Mouse (Mus musculus) cerebellum, postnatal 4 days (tissue): ENCODE data around the gene Tgfb3.

ENCODE experiments used
- DNase-seq, 2 experiments: peaks; one replicate each; pipeline ENCODE4 v3.0.0; 2022; ENCODE audit warnings: low spot score in 2 of 2, mixed read lengths in 1 of 2

Gene Tgfb3

DNA sequence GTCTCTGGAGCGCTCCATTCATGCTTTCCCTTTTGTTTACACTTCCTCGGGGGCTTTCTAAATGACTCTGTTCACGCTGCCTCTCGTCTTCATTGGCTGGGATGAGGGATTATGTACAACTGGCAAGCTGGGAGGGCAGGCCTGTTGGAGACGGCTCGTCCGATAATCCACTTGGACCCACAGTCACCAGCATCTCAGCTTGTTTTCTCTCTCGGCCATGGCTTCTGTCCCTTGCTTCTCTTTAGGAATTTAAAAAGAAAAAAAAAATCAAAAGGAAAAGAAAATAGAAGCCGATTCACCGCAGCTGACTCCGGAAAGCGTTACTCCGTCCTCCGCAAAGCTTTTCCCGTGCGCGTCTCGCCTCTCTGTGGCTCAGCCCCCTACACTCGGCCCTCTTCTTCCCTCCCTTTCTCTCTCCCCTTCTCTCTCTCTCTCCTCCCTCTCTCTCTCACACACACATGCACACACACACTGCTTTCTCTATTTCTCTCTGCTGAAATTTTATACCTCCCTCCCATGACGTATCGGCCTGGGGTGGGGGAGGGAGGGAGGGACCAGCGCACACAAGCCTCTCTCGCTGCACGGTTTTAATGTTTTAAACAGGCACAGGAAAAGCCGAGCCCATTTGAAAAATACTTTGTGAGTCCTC, at the start of gene Tgfb3:
Gene Tgfb3 (minus strand): TSS at position 489 of the 649 bp plus-strand sequence.
- no peak for DNase-seq

DNA sequence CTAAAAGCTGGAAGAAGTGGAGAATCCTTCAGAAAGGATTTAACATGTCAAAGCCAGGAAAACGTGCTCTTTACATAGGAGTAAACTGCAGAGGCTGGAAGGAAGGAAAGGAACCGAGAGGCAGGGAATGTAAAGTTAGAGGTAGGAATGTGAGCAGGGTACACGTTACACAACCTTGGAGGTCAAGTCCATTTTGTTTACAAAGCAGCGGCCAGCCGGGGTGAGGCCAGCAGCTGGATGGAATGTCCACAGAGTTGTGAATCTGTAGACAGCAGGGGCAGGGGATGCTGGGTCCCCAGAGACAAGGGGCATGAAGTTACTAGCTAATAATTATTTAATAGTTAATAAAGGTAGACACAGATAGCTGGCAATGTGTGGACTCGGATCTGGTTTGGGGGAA, 49.3 kb upstream of the Tgfb3 start:
- no peak for DNase-seq

DNA sequence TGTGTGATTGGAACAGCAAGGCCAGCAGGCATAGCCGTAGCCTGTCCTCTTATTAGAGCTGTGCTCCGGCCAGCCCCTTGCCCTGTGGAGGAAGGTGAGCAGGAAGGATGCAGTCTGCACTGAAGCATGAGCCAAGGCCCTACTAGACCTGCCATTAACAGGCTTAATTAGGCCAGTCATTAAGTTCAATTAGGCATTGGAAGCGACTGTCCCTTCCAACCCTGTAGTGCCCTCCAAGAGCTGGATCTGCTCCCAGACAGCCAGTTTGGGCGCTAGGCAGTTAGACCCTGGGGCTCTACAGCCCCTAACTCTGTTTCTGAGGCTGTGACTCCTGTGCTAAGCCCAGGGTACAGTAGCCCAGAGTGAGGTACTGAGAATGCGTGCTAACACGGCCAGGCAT, 45.2 kb upstream of the Tgfb3 start:
- no peak for DNase-seq

- DNase-seq: peak in 1 of 2 experiments; percentile 21
Observed at GRCm38 (mm10) chr12:86116295-86116835, 37.5 kb upstream of the Tgfb3 start.

DNA sequence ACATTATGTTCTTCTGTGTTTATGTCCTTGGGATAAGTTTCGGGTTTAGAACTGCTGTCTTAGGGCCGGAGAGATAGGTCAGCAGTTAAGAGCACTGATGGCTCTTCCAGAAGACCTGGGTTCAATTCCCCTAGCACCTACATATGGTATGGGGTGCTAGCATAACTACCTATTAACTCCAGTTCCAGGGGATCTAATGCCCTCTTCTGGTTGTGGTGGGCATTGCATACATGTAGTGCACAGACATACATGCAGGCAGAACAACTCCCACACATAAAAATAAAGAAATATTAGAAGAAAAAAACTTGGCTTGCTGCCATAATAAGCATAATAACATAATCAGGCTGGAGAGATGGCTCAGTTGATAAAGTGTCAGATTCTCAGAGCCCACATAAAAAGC, 31.8 kb upstream of the Tgfb3 start:
- DNase-seq: no peak

- DNase-seq: no peak
Observed at GRCm38 (mm10) chr12:86109531-86109930, 30.7 kb upstream of the Tgfb3 start.

- DNase-seq: no peak
Observed at GRCm38 (mm10) chr12:86107645-86108044, 28.8 kb upstream of the Tgfb3 start.

GRCm38 (mm10) chr12:86106086-86106485, 27.2 kb upstream of the Tgfb3 start:
- DNase-seq: no peak

GRCm38 (mm10) chr12:86105546-86105945, 26.7 kb upstream of the Tgfb3 start:
- DNase-seq: no peak

DNA sequence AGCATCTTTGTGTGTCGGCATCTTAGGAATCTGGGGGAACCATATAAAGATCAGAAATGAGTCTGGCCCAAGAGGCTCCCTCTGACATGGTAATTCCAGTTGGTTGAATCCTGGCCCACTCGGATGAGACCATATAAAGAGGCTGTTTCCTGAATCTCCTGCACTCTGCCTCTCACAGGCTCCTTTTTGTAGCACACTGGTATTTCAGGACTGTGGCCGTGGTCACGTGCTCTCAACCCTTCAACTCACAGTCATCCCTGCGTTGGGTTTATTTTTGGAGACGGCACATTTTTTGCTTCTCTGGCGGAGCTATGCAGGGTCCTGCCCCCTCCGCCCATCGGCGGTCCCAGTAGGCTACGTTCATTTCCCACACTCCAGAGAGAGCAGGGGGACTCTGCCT, 25.5 kb upstream of the Tgfb3 start:
- DNase-seq: no peak

GRCm38 (mm10) chr12:86103852-86104251, 25.0 kb upstream of the Tgfb3 start:
- no peak for DNase-seq

- no peak for DNase-seq
Observed at GRCm38 (mm10) chr12:86103391-86103790, 24.6 kb upstream of the Tgfb3 start.

GRCm38 (mm10) chr12:86102686-86103085, 23.8 kb upstream of the Tgfb3 start:
- DNase-seq: no peak

DNA sequence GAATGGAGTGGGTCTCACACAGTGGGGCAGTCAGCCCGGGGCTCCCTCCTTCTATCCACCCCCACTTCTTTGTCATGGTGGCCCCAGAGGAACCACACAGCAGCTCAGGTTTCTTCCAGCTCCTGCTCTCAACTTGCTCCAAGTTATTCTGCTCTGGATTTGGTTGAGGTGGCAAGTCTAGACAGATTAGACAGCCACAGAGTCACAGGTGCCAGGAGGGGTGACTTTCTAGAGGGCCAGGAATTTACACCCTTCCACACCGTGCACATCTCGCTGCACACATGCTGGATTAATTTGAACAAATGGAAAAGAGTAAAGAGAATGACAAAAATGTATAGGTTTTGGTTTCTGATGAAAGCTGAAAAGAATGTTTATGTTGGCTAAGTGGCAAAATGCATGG, 21.9 kb upstream of the Tgfb3 start:
- DNase-seq: no peak

GRCm38 (mm10) chr12:86097781-86098180, 18.9 kb upstream of the Tgfb3 start:
- no peak for DNase-seq

DNA sequence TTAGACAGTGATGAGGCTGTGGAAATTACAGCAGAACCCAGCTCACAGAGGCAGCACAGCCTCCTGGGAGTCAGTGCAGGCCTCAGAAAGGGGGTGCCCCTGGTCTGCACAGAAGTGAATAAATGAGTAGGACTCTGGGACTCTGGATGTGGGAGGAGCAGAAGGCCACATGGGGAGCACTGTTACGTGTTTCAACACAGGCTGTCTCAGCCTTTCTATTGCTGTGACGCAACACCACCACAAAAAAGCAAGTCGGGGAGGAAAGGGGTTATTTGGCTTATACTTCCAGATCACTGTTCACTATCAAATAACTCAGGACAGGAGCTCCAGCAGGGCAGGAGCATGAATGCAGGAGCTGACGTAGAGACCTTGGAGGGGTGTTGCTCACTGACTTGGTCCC, 17.0 kb upstream of the Tgfb3 start:
- no peak for DNase-seq

DNA sequence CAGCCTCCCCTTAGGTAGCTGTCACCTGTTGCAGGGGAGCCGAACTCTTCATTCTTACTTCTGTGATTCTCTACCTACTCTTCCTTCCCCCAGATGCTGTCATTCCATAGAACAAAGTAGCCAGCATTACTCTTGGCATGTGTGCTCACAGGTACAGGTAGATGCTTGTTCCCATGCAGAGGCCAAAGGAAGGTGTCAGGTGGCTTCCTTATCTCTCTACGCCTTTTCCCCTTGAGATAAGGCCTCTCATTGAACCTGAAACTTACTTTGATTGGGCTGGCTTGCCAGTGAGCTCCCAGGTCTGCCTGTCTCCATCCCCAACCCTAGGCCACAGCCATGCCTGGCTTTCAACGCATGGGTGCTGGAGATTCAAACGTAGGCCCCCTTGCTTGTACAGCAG, 15.2 kb upstream of the Tgfb3 start:
- no peak for DNase-seq

- no peak for DNase-seq
Observed at GRCm38 (mm10) chr12:86091601-86092132, 12.8 kb upstream of the Tgfb3 start.

GRCm38 (mm10) chr12:86090764-86091163, 11.9 kb upstream of the Tgfb3 start:
- DNase-seq: no peak

GRCm38 (mm10) chr12:86088042-86088441, 9.2 kb upstream of the Tgfb3 start:
- DNase-seq: no peak

- no peak for DNase-seq
Observed at GRCm38 (mm10) chr12:86086550-86086949, 7.7 kb upstream of the Tgfb3 start.

GRCm38 (mm10) chr12:86085873-86086272, 7.0 kb upstream of the Tgfb3 start:
- DNase-seq: no peak

GRCm38 (mm10) chr12:86082481-86083012, 3.7 kb upstream of the Tgfb3 start, which contains the start of gene Ift43:
TSS of gene Ift43 (plus strand) at chr12:86082541.
- peak; percentile 55 to 75 for DNase-seq
